Mouse (Mus musculus): ENCODE data around the gene Pold4. TPM values are rescaled to one million over a fixed set of nuclear protein-coding genes. Genes with fewer than 3 reads are reported as not detected.

Gene Pold4
- total RNA-seq (2023): 48.2 and 61.9 TPM in 2 replicates

DNA sequence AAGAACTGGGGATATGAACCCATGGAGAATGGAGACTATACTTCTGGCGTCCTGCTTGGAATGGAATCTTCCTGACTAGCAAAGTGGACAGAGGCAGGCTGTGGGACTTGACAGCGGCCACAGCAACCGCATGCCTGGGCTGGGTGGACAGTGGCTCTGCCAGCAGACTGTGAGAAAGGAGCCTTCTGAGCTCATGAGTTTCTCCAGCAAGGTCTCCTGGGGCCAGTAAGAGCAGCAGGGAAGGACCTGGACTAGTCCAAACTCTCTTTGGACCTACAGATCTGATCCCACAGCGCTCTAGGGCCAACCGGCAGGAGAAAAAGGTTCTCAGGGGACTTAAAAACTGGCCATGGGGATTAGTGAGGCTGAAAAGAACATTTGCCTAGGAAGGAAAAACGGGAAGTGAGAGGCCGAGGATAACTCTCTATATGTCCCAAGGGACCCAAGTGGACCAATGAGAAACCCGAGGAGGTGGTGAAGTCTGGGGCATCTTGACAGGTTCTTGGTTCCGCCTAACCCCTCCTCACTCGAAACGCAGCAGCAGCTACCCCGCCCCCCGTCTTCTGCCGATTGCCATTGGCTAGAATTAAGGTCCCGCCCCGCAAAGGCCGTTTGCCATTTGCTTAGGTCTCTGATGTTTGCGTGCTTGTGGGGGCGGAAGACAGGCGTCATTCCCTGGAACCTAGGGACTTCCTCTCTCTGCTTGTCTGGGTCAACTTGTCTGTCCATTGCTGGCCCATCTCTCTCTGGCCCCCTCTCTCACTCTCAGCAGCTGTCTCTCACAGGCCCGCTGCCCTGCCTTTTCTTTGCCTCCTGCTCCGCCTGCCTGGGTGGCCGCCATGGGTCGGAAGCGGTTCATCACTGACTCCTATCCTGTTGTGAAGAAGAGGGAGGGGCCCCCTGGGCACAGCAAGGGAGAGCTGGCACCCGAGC, at the start of gene Pold4:
Pold4 (plus strand) TSS at position 647 of the 933 bp plus-strand sequence.

DNA sequence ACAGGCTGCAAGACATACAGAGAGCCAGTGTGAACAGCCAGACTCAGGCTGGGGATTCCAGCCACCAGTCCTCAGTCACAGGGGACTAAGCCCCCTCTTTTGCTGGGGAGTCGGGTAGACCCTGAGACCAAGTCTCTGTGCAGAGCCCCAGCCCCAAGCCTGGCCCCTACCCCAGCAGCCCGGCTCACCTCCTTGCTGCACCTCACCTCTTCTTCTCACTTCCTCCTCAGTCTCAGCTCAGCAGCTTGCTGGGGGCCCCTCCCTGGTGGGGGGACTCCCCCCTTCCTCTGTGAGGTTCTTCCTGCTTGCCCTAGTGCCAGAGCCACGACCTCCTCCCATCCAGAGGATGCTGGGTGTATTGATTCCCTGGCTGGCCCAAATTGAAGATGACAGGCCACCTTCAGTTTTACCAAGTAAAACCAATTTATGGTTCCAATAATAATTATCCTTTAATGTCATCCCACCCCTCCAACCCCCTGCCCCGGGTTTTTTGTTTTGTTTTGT, 40.8 kb upstream of the Pold4 start, which contains the start of gene Tbc1d10c:
Tbc1d10c (minus strand) TSS at position 454 of the 504 bp plus-strand sequence.

DNA sequence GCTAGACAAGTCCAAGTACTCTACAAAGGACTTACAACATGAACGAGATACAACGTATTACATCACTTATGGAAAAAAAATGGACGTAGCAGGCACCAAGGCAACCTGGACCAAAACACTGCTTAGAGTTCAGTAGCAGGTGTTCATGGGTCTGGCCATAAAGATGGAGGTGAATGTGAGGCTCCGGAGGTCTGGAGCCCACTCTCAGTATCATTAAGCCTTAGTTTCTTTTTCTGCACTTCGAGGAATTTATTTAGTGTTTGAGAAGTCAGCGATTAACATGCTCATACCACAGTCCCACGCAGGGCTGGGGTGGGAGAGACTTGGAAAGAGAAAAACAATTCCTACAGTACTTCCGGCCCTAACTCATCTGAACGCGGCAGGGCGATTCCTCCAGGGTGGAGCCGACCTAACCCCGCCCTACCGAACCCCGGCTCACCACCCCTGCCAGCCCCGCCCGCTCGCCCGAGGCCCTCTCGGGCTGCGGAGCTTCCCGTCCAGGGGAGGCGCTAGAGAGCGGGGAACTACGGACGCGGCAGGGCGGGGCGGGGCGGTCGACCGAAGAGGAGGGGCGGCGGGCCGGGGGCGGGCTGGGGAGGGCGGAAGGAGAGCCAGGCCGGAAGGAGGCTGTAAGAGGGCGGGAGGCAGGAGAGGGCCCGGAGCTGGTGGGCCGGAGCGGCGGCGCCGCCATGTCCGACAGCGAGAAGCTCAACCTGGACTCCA, 40.0 kb upstream of the Pold4 start, which contains the start of gene Ppp1ca:
Ppp1ca (plus strand) TSS at position 538 of the 723 bp plus-strand sequence.

DNA sequence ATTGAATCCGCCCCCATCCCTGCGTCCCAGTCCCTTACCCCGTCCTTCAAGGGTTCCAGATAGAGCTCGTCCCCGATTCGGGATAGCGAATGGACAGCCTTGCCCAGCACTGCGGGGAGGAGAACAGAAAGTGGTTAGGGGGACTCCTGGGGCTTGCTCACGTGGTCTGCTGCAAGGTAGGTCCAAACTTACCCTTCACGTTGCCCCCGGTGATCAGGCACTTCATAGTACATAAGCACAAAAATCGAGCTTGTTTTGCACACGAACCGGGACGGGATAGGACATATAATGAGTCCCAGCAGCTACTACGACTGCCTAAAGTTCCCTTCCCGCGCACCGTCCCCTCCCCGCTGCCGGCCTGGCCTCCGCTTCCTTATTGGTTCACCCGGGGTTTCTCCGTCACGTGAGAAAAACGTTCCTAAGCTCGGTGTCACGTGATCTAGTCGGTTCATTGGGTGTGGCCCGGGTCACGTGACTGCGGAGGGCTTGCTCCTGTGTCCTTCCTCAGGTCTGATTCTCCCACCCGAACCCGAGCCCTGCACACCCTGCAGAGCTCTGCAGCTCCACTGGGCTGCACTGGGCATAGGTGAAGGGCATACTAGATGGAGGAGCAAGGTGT, 30.3 kb upstream of the Pold4 start, which contains the start of gene Rad9a:
Rad9a (minus strand) TSS at position 372 of the 619 bp plus-strand sequence.

DNA sequence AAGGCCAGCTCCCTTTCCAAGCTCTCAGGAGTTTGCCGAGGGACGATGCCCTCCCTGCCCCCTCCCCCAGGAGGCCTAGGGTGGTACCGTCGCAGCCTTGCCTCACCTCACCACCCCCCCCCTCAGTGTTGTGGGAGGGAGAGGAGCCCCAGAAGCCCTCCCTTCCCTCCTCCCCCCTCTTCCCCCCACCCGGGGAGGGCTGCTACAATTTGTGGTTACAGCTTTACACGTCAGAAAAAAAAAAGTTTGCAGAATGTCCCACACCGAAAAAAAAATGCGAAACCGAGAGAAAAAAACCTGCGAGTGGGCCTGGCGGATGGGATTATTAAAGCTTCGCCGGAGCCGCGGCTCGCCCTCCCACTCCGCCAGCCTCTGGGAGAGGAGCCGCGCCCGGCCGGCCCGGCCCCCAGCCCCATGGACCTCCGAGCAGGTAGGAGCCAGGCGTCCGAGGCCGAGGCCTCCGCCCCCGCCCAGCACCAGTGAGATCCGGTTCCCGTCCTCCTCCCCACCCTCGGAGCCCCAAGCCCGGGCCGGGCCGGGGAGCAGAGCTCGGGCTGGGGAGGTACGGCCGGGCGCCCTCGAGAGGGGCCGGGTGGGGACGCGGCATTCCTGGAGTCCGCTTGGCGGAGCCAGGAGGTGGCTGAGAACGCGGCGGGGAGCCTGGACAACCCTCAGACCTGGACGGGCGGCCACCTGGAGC, 17.5 kb upstream of the Pold4 start, which contains the start of the genes Clcf1 and AC109138.7:
Clcf1 (plus strand) TSS at position 168 of the 700 bp plus-strand sequence.
AC109138.7 (plus strand) TSS at position 287 of the 700 bp plus-strand sequence.

DNA sequence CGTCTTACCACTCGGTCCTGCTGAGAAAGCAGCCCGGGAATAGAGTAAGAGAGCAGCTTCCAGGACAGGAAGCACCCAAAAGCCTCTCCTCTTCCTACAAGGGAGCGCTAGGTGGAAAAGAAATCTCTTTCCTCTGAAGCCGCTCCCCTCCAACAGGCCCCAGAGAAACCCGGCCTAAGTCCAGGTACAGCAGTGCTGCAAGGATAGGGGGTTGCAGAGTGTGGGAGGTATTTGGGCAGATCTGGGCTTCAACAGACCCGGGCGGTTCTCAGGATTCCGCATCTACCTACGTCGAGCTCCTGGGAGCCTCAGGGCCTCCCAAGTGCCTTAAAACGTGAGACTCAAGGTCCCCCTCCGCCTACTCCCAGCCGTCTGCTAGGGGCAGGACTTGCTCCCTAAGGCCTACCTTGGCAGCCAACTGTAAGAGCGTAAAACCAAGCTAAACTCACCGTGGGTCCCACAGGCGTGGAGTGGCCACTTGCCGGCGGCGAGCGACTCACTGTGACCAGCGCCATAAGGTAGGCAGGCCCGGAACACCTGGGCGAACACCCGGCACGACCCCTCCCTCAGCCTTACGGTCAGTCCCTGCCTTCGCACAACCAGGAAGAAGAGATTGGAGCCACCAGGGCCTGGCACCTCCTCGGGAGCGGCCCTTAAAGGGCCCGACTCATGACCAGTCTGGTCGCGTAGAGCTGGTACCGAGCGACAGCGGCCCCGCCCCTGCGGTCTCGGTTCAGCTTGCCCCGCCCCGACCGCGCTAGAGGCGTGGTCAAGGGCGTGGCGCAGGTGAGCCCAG, 37.1 kb downstream of the Pold4 start, which contains the start of gene Ssh3:
Ssh3 (minus strand) TSS at position 615 of the 796 bp plus-strand sequence.

DNA sequence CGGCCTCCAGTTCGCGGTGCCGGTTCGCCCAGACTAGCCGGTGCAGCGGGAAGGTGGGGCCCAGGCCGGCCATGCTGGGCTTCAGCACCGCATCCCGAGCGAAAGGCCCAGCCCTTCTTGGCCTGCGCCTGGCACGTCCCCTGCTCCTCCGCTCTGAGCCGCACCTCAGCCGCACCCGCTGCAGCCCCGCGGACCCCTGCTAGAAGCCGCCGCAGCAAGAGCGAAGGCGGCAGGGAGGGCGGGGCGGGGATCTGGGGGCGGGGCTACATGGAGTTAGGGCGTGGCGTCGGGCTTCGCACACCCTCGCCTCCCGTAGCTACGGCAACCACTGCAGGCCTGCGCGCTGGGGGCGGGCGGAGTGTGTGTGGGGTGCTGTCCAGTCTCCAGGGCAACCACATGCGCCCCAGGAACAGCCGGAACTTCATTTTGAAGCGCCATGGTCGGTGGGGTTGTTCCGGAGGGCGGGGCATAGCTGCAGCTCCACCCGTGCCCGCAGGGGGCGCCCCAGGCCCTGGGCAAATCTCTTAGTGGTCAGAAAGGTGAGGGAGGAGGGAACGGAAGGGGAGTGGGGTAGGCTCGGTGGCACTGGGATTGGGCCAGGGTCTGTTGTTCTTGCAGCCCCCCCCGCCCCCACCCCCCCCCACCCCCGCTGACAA, 51.3 kb downstream of the Pold4 start, which contains the start of gene Ankrd13d:
Ankrd13d (minus strand) TSS at position 240 of the 656 bp plus-strand sequence.

Other genes with a start within 250 kb of the Pold4 start
- 0.41 and 0.82 TPM in 2 replicates for gene Acy3, start 245.3 kb upstream of the Pold4 start, total RNA-seq (2023)
- not detected in 2 replicates for gene Tbx10, start 239.1 kb upstream of the Pold4 start, total RNA-seq (2023)
- gene Nudt8, start 231.3 kb upstream of the Pold4 start, total RNA-seq (2023): 4.5 and 5.4 TPM in 2 replicates
- 0.59 and 0.79 TPM in 2 replicates for gene Gm49405, start 231.3 kb upstream of the Pold4 start, total RNA-seq (2023)
- 0.88 and 1.4 TPM in 2 replicates for gene Doc2g, start 228.6 kb upstream of the Pold4 start, total RNA-seq (2023)
- 40.2 and 72.5 TPM in 2 replicates for gene Ndufv1, start 219.1 kb upstream of the Pold4 start, total RNA-seq (2023)
- 38.4 and 47.3 TPM in 2 replicates for gene Gstp1, start 193.9 kb upstream of the Pold4 start, total RNA-seq (2023)
- gene Gstp2, start 185.9 kb upstream of the Pold4 start, total RNA-seq (2023): 12.5 and 18.8 TPM in 2 replicates
- 4.0 and 6.2 TPM in 2 replicates for gene Gstp3, start 172.3 kb upstream of the Pold4 start, total RNA-seq (2023)
- not detected in 2 replicates for gene Cabp2, start 150.3 kb upstream of the Pold4 start, total RNA-seq (2023)
- gene Cdk2ap2, start 134.7 kb upstream of the Pold4 start, total RNA-seq (2023): 295 and 307 TPM in 2 replicates
- gene Pitpnm1, start 131.9 kb upstream of the Pold4 start, total RNA-seq (2023): 207 and 345 TPM in 2 replicates
- gene Aip, start 106.0 kb upstream of the Pold4 start, total RNA-seq (2023): 85.4 and 90.4 TPM in 2 replicates
- 0.09 and 0.13 TPM in 2 replicates for gene Gpr152, start 92.1 kb upstream of the Pold4 start, total RNA-seq (2023)
- gene Cabp4, start 87.9 kb upstream of the Pold4 start, total RNA-seq (2023): 0.27 TPM in 1 of 2 replicates, not detected in the other
- 170 and 186 TPM in 2 replicates for gene Coro1b, start 83.3 kb upstream of the Pold4 start, total RNA-seq (2023)
- 6.2 and 13.3 TPM in 2 replicates for gene Ptprcap, start 78.3 kb upstream of the Pold4 start, total RNA-seq (2023)
- 34.6 and 55.9 TPM in 2 replicates for gene Rps6kb2, start 68.5 kb upstream of the Pold4 start, total RNA-seq (2023)
- gene Carns1, start 56.4 kb upstream of the Pold4 start, total RNA-seq (2023): 38.1 and 50.5 TPM in 2 replicates
- gene Tbc1d10c, start 40.6 kb upstream of the Pold4 start, total RNA-seq (2023): 151 and 157 TPM in 2 replicates
- 354 and 408 TPM in 2 replicates for gene Ppp1ca, start 39.8 kb upstream of the Pold4 start, total RNA-seq (2023)
- 21.5 and 29.4 TPM in 2 replicates for gene Rad9a, start 30.2 kb upstream of the Pold4 start, total RNA-seq (2023)
- 3.7 and 5.2 TPM in 2 replicates for gene Clcf1, start 17.7 kb upstream of the Pold4 start, total RNA-seq (2023)
- not detected in 2 replicates for gene AC109138.7, start 17.5 kb upstream of the Pold4 start, total RNA-seq (2023)
- gene Ssh3, start 37.3 kb downstream of the Pold4 start, total RNA-seq (2023): 27.9 and 44.6 TPM in 2 replicates
- 43.5 and 55.6 TPM in 2 replicates for gene Ankrd13d, start 51.2 kb downstream of the Pold4 start, total RNA-seq (2023)
- 421 and 572 TPM in 2 replicates for gene Grk2, start 74.3 kb downstream of the Pold4 start, total RNA-seq (2023)
- gene Kdm2a, start 166.4 kb downstream of the Pold4 start, total RNA-seq (2023): 112 and 155 TPM in 2 replicates
- not detected in 2 replicates for gene Rhod, start 207.5 kb downstream of the Pold4 start, total RNA-seq (2023)
- not detected in 2 replicates for gene Syt12, start 245.5 kb downstream of the Pold4 start, total RNA-seq (2023)

Measured in neutrophil, adult 65 days (primary cell).